In genomic region chr3:52510088-52510765, GRCm38 (mm10) we compare ENCODE assay signal across 9 mouse cellular contexts.
DNase-seq lines count a peak whose midpoint lies in the region; ATAC-seq lines count a peak whose summit lies in the region.
"Had no signal": no experiment of that assay in that cellular context is flagged by ENCODE, and none has a peak within 500 bp of the region (broad histone marks: within the 10 kb centered on the region; RNA-seq: fewer than 3 reads in every experiment).

No protein-coding gene starts in this region.

- H3K27ac ChIP-seq in kidney, embryonic 15.5 days: no peak overlapping the region
- no peak overlapping the region for H3K27ac ChIP-seq in neural tube, embryonic 14.5 days (ENCODE audit: low read depth, low read length)

- peak overlapping the region; percentile 49 for H3K4me2 ChIP-seq in kidney, embryonic 15.5 days
- H3K4me2 ChIP-seq in neural tube, embryonic 14.5 days (ENCODE audit: low read depth, low read length): peak overlapping the region; percentile 32; the same call in 1 of the 2 replicates

- DNase-seq in kidney, adult 11 months: no peak
- DNase-seq in cerebellum, adult 18-20 months: peak; percentile 56 to 75
- DNase-seq in frontal cortex, postnatal 36 days (ENCODE audit: low spot score in 2 of 2): peak; percentile 60 to 82
- peak; percentile 29 to 36 for DNase-seq in layer of hippocampus, postnatal 36 days
- DNase-seq in ovary, postnatal 14 days (ENCODE audit: low spot score): no peak
- DNase-seq in ovary, postnatal 10 days (ENCODE audit: low spot score): no peak

- H3K9ac ChIP-seq in kidney, embryonic 15.5 days: no peak overlapping the region
- 0 out of 2 replicates have a peak overlapping the region, but pooled peaks have one; percentile 28 for H3K9ac ChIP-seq in neural tube, embryonic 14.5 days (replicated peaks; ENCODE audit: low read depth, low read length)

- no peaks in the 10 kb centered on the region for H3K27me3 ChIP-seq in kidney, embryonic 15.5 days
- H3K27me3 ChIP-seq in neural tube, embryonic 14.5 days (ENCODE audit: control insufficient read depth, insufficient read depth, low read length): no peaks in the 10 kb centered on the region
- H3K27me3 ChIP-seq: Patski had no signal

- no peaks in the 10 kb centered on the region for H3K9me3 ChIP-seq in kidney, embryonic 15.5 days (replicated peaks)
- no peaks in the 10 kb centered on the region for H3K9me3 ChIP-seq in neural tube, embryonic 14.5 days (ENCODE audit: control insufficient read depth, low read length)

- no peaks in the 10 kb centered on the region for H3K36me3 ChIP-seq in kidney, embryonic 15.5 days
- H3K36me3 ChIP-seq in neural tube, embryonic 14.5 days (ENCODE audit: control insufficient read depth, insufficient read depth, low read length): no peaks in the 10 kb centered on the region

- 0 out of 2 replicates have a peak, but pooled peaks cover 3% of the 10 kb centered on the region for H3K4me1 ChIP-seq in kidney, embryonic 15.5 days
- no peaks in the 10 kb centered on the region for H3K4me1 ChIP-seq in neural tube, embryonic 14.5 days (ENCODE audit: control insufficient read depth, insufficient read depth, low read length)

- ATAC-seq in kidney, embryonic 15.5 days (replicated peaks; ENCODE audit: low FRiP score): no peak
- ATAC-seq in neural tube, embryonic 14.5 days (ENCODE audit: low read depth): peak; percentile 83
- ATAC-seq: Patski had no signal

- 69% methylated on average over 12 of the region's 12 CpGs for WGBS in kidney, embryonic 15.5 days
- 66% methylated on average over 12 of the region's 12 CpGs for WGBS in neural tube, embryonic 14.5 days

- H3K4me3 ChIP-seq in kidney, embryonic 15.5 days (replicated peaks): peak overlapping the region; percentile 24
- H3K4me3 ChIP-seq in neural tube, embryonic 14.5 days (ENCODE audit: low read depth, low read length): peak overlapping the region; percentile 11; the same call in 1 of the 2 replicates

Comparison
In these comparisons a context has a peak if more than half of its experiments do, and no peak if none do; other contexts are left out.
1. DNase-seq: peak in cerebellum, adult 18-20 months (2 of 2), frontal cortex, postnatal 36 days (2 of 2) and layer of hippocampus, postnatal 36 days (2 of 2); none in kidney, adult 11 months (single experiment), ovary, postnatal 14 days (single experiment) and ovary, postnatal 10 days (single experiment).